Mouse (Mus musculus) kidney, embryonic 14.5 days (tissue): ENCODE measurements around the gene Cdk14. TPM values are rescaled to one million over a fixed set of nuclear protein-coding genes. Genes with fewer than 3 reads are reported as not detected.

Experiments used
- ATAC-seq: fragments of 200-750 bp; cut with Nextera tagmentation; 2 replicates; pipeline ENCODE4 v1.8.0; 2017; ENCODE audit warnings: moderate number of reproducible peaks, mild to moderate bottlenecking, moderate TSS enrichment, moderate library complexity; ENCODE audit not compliant: low FRiP score, low TSS enrichment
- H3K27ac ChIP-seq: fragments of 300-500 bp; sonication (generic); 2 replicates; pipeline ENCODE4 v1.5.1; 2014; ENCODE audit warnings: low read depth, mild to moderate bottlenecking, low read length, moderate library complexity, mixed read lengths
- H3K27me3 ChIP-seq: fragments of 300-500 bp; sonication (generic); 2 replicates; pipeline ENCODE4 v1.6.1; 2014; ENCODE audit warnings: mild to moderate bottlenecking, low read length; ENCODE audit not compliant: control insufficient read depth, insufficient read depth
- H3K36me3 ChIP-seq: fragments of 300-500 bp; sonication (generic); 2 replicates; pipeline ENCODE4 v1.6.1; 2014; ENCODE audit warnings: low read length, mixed read lengths; ENCODE audit not compliant: control insufficient read depth, insufficient read depth
- H3K4me1 ChIP-seq: fragments of 300-500 bp; sonication (generic); 2 replicates; pipeline ENCODE4 v1.6.1; 2014; ENCODE audit warnings: low read length, mixed read lengths; ENCODE audit not compliant: control insufficient read depth, insufficient read depth
- H3K4me2 ChIP-seq: fragments of 300-500 bp; sonication (generic); replicated peaks from 2 replicates; pipeline ENCODE4 v1.6.1; 2014; ENCODE audit warnings: low read depth, mild to moderate bottlenecking, low read length
- H3K4me3 ChIP-seq: fragments of 300-500 bp; sonication (generic); 2 replicates; pipeline ENCODE4 v1.5.1; 2014; ENCODE audit warnings: mild to moderate bottlenecking, low read length
- H3K9ac ChIP-seq: fragments of 300-500 bp; sonication (generic); 2 replicates; pipeline ENCODE4 v1.6.1; 2014; ENCODE audit warnings: low read depth, mild to moderate bottlenecking, low read length, moderate library complexity
- H3K9me3 ChIP-seq: fragments of 300-500 bp; sonication (generic); 2 replicates; pipeline ENCODE4 v1.6.1; 2016; ENCODE audit warnings: low read length; ENCODE audit not compliant: control insufficient read depth
- WGBS: fragments of 180-500 bp; shearing (Covaris S2); extraction: QIAGEN DNeasy Blood & Tissue Kit; methylation state at CpG from one replicate; pipeline ENCODE4 v1.1.7; 2014; 5-methylcytosine and 5-hydroxymethylcytosine counted together
- polyA plus RNA-seq: library from polyadenylated mRNA; unstranded; fragments of >200 nt; fragmentation: Nextera tagmentation; extraction: Ambion mirVana; gene quantifications from 2 replicates; pipeline ENCODE4 v1.2.1, GENCODE M21; 2014

Cdk14 gene
- polyA plus RNA-seq, 1 experiment from 2014 or later: 18.9 TPM

DNA sequence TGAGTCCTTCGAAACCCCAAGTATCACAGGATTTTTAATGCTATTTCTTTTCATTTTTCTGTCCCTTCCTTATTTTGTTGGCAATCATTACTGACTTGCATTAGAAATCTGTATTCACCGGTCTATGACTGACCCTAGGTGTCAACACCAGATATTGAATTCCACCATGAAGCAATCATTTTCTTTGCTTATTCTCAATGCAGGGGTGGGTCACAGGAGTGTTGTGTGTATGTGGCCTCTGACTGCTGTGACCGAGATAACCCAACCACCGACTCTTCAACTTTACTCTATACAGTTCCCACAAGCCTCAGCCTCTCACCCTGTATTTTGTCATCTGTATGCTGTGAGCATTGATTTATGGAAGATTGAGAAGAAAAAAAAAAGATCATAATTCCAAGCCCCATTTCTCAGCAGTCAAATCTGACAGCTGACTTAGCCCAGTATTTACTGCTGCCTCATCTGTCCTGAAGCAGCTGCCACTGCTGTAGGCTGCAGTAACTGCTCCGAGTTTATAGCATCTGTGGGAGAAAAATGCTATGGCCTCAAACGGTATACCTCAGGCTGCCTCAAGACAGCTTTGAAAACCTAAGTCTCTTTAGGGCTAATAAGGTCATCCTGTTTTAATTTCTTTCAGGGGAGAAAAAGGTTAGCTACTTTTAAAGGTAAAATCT, 128.7 kb downstream of the Cdk14 start:
- H3K4me3 ChIP-seq: no peak overlapping the region
- WGBS: 55% methylated on average over 6 of the region's 6 CpGs
- no peaks in the 10 kb centered on the region for H3K4me1 ChIP-seq
- H3K27ac ChIP-seq: no peak overlapping the region
- no peaks in the 10 kb centered on the region for H3K9me3 ChIP-seq
- no peak overlapping the region for H3K9ac ChIP-seq
- no peak overlapping the region for H3K4me2 ChIP-seq
- ATAC-seq: no peak
- no peaks in the 10 kb centered on the region for H3K36me3 ChIP-seq
- H3K27me3 ChIP-seq: no peaks in the 10 kb centered on the region

- WGBS: 70% methylated on average over 4 of the region's 4 CpGs
- H3K27ac ChIP-seq: no peak overlapping the region
- H3K36me3 ChIP-seq: no peaks in the 10 kb centered on the region
- no peak overlapping the region for H3K4me2 ChIP-seq
- H3K4me3 ChIP-seq: no peak overlapping the region
- H3K4me1 ChIP-seq: no peaks in the 10 kb centered on the region
- ATAC-seq: 0 out of 2 replicates have a peak, but pooled peaks have one; percentile 26
- no peaks in the 10 kb centered on the region for H3K9me3 ChIP-seq
- H3K27me3 ChIP-seq: no peaks in the 10 kb centered on the region
- H3K9ac ChIP-seq: no peak overlapping the region
Measured at GRCm38 (mm10) chr5:5290714-5291113, 129.4 kb downstream of the Cdk14 start.

DNA sequence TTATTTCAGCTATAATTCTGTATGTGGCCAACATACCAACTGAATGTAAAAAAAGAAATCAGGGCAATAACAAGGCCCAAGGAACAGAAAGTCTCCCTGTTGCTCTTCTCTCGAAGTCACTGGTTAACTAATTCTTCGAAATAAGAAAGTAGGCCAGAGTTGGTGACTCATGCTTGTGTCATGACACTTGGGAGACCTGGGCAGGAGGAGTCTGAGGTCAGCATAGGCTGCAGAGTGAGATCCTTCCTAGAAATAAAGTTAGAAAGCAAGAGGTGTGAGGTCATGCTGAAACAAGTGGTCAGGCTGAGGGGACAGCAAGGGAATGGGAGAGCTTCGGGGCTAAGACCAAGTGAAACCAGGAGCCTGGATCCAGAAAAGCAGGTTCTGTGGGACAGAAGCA, 134.2 kb downstream of the Cdk14 start:
- H3K4me3 ChIP-seq: no peak overlapping the region
- H3K4me1 ChIP-seq: no peaks in the 10 kb centered on the region
- no peak for ATAC-seq
- H3K27ac ChIP-seq: no peak overlapping the region
- H3K36me3 ChIP-seq: no peaks in the 10 kb centered on the region
- no peak overlapping the region for H3K4me2 ChIP-seq
- no peak overlapping the region for H3K9ac ChIP-seq
- H3K27me3 ChIP-seq: no peaks in the 10 kb centered on the region
- no peaks in the 10 kb centered on the region for H3K9me3 ChIP-seq
- WGBS: 77% methylated on average over 3 of the region's 3 CpGs

DNA sequence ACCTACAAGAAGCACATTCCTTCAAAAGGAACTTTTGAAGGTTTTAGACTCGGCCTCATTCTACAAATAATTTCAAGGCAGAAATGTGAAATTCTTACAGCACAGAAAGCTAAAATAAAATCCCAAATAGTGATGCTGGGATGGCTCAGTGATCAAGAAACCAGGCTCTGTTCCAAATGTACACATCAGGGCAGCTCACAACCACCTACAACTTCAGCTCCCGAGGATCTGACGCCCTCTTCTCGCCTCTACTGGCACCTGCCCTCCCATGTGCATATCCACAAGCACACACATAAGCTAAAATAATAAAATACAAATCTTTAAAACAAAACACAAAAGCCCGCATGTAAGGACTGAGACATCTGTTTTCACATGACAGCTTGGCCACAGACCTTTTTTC, 135.6 kb downstream of the Cdk14 start:
- Histone ChIP-seq H3K4me3 (no peak overlapping the region), H3K4me2 (no peak overlapping the region), H3K4me1 (no peaks in the 10 kb centered on the region), H3K9me3 (no peaks in the 10 kb centered on the region), H3K27me3 (no peaks in the 10 kb centered on the region), H3K27ac (no peak overlapping the region), H3K9ac (no peak overlapping the region), H3K36me3 (no peaks in the 10 kb centered on the region)
- ATAC-seq: no peak
- 74% methylated on average over 5 of the region's 5 CpGs for WGBS

DNA sequence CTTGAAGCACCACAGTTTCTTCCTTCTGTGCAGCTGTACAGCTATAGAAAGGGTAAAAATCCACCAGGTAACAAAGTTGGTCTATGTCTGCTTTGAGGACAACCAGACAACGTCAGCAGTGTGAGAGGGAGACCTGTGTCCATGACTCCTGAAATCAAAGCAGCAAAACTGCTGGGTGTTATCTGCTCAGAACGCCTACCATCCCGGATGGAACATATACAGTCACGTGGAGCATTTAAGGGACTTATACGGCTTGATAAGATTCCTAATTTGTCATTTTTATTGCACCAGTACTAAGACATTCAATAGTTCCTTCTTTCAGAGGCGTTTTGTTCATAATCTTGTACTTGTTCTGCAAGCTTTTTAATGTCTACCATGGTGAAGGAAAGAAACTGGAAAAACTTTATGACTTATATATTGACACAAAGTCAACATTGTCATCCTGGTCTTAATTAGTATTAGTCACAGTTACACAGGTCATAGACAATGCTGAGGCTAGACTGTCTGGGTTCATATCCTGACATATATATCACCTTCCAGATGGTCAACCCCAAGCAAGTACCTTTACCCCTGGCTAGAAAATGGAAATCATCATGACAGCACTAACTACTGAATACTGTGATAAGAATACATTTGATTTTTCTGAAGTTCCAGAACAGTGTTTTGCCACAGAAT, 136.2 kb downstream of the Cdk14 start:
- WGBS: 59% methylated on average over 6 of the region's 6 CpGs

DNA sequence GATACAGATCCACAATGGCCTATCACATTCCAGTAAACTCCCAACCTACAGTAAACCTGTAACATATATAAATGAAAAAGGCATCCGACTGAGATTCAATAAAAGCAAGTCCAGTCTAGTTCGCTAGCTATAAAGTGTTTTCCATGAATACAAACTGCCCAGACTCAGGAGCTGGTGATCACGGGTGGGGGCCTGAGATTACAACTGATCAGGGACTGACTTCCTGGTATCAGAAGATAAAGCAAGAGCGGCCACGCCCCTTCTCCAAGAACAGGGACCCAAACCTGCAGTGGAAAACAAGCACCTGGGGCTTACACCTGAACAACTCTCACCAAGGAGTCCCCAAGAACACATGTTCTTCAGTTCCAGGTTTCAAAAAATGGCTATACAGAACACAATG, 137.7 kb downstream of the Cdk14 start:
- Histone ChIP-seq H3K4me2 (no peak overlapping the region), H3K4me3 (no peak overlapping the region), H3K27me3 (no peaks in the 10 kb centered on the region), H3K27ac (no peak overlapping the region), H3K9me3 (no peaks in the 10 kb centered on the region), H3K4me1 (no peaks in the 10 kb centered on the region), H3K9ac (no peak overlapping the region), H3K36me3 (no peaks in the 10 kb centered on the region)
- whole genome bisulfite sequencing: 87% methylated on average over 5 of the region's 5 CpGs
- ATAC-seq: no peak

More for the DNA sequence above, 136.2 kb downstream of the Cdk14 start:
- no peaks in the 10 kb centered on the region for H3K4me1 ChIP-seq
- ATAC-seq: no peak
- H3K4me2 ChIP-seq: no peak overlapping the region
- H3K9ac ChIP-seq: no peak overlapping the region
- no peak overlapping the region for H3K4me3 ChIP-seq
- H3K27ac ChIP-seq: no peak overlapping the region
- H3K9me3 ChIP-seq: no peaks in the 10 kb centered on the region
- no peaks in the 10 kb centered on the region for H3K36me3 ChIP-seq
- no peaks in the 10 kb centered on the region for H3K27me3 ChIP-seq

DNA sequence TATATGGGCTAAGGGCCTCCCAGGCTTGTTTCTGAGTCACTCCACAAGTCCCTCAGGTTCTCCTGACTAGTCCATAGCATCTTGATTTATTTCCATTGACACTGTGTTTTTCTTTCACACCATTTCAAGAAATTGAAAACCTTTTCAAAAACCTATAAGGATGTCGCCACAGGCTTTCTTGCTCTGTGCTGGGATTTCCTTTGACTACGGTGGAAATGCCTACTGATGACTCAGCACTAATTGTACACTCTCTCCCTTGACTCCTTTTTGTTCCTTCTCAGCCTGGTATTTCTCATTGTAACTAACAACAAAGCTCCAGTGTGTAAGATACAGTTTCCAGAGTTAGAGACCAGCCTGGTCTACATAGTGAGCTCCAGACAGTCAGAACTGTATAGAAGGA, 144.8 kb downstream of the Cdk14 start:
- Histone ChIP-seq H3K9me3 (no peaks in the 10 kb centered on the region), H3K4me3 (no peak overlapping the region), H3K27me3 (no peaks in the 10 kb centered on the region), H3K4me2 (no peak overlapping the region), H3K4me1 (no peaks in the 10 kb centered on the region), H3K36me3 (no peaks in the 10 kb centered on the region), H3K9ac (no peak overlapping the region), H3K27ac (no peak overlapping the region)
- ATAC-seq: no peak
- WGBS: 40% methylated on average over 2 of the region's 2 CpGs

- Histone ChIP-seq H3K27me3 (no peaks in the 10 kb centered on the region), H3K9me3 (no peaks in the 10 kb centered on the region), H3K4me2 (no peak overlapping the region), H3K9ac (no peak overlapping the region), H3K4me1 (no peaks in the 10 kb centered on the region), H3K36me3 (no peaks in the 10 kb centered on the region), H3K27ac (no peak overlapping the region), H3K4me3 (no peak overlapping the region)
- no peak for ATAC-seq
- 60% methylated on average over 6 of the region's 6 CpGs for WGBS
Measured at GRCm38 (mm10) chr5:5274318-5274717, 145.8 kb downstream of the Cdk14 start.

DNA sequence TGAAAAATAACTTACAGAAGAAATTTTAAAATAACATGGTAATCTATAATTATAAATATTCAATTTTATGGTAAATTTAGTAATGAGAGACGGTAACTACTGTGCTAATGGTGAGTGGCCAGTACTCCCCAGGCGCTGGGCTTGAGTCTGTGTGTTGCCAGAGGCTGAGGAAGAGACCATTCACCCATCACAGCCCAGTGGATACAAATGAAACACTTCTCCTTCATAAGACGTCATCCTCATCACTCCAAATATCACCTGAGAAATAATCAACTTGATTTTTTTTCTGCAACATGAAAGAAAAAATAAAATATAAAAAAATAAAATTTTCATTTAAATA, 153.4 kb downstream of the Cdk14 start:
- no peaks in the 10 kb centered on the region for H3K36me3 ChIP-seq
- no peak overlapping the region for H3K4me2 ChIP-seq
- no peak overlapping the region for H3K9ac ChIP-seq
- H3K27ac ChIP-seq: no peak overlapping the region
- H3K9me3 ChIP-seq: no peaks in the 10 kb centered on the region
- peaks cover 6% of the 10 kb centered on the region; the same call in 1 of the 2 replicates for H3K4me1 ChIP-seq
- no peaks in the 10 kb centered on the region for H3K27me3 ChIP-seq
- ATAC-seq: no peak
- H3K4me3 ChIP-seq: no peak overlapping the region
- WGBS: 97% methylated on average over 3 of the region's 3 CpGs
